Mouse (Mus musculus) monocyte, adult 2 months (primary cell): Measurements from ENCODE around the gene Mdfi.

Experiments
- DNase-seq, 2 experiments: peaks; one replicate each; pipeline ENCODE4 v3.0.0; 2022; ENCODE audit warnings: low spot score in 2 of 2, low read depth in 1 of 2

Gene Mdfi

DNA sequence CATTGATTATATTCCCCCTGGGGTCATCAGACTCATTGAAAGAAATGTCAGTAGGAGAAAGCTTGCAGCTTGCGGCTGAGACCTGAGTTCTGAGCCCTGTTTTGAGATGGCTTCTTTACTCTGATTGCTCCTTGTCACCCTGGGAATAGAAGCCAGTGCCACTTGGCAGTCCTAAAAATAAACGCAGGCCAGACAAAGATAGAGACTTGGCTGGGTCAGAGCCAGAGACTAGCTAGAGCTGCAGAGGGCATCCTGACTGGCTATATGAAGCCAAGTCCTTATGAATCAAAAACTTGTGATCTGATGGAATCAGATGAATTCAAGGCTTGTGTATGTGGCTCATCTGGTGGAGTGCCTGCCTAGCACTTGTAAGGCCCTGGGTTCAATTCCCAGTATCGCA, 15.5 kb upstream of the Mdfi start:
- no peak for DNase-seq

DNA sequence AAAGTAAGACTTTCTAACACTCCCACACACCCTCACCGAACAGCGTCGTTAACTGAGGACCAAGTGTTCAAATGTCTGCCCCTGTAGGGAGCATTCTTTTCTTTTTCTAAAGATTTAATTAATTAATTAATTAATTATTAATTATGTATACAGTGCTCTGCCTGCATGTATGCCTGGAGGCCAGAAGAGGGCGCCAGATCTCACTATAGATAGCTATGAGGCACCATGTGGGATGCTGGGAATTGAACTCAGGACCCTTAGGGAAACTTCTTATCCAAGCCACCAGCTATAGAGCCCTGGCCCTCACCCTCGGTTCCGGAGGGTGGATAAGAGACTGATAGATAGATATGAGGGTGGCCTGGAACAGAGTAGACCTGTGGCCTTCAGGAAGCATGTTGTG, 13.5 kb upstream of the Mdfi start:
- no peak for DNase-seq

DNA sequence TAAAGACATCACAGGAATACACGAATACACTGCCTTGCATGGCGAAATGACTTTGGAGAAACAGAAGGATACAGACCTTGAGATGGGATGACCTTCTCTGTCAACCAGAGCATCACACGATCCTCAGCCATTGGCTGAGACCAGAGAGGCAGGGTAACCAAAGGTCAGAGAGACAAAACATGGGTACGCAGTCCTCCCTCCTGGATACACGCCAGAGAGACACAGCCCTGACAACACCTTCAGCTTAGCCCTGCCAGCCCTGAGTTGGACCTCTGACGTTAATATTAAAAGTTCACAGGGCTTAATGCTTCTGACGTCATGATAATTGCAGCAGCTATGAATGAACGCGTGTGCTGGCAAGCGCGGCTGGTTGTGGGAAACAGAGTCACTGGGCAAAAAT, 11.1 kb upstream of the Mdfi start:
- no peak for DNase-seq

DNA sequence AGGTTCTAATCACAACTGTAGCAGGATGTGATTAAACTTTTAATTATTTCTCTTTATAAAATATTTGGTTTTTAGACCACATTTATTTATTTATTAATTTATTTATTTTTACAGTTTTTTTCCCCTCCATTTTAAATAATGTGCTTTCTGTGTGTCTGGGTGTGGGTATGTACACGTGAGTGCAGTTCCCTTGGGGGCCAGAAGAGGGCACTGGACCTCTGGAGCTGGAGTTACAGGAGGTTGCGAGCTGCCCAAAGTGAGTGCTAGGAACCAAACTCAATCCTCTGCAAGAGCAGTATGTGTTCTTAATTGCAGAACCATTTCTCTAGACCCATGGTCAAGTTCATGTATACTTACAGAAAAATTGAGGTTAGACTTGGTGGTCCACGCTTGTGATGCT, 9.0 kb upstream of the Mdfi start:
- no peak for DNase-seq

DNA sequence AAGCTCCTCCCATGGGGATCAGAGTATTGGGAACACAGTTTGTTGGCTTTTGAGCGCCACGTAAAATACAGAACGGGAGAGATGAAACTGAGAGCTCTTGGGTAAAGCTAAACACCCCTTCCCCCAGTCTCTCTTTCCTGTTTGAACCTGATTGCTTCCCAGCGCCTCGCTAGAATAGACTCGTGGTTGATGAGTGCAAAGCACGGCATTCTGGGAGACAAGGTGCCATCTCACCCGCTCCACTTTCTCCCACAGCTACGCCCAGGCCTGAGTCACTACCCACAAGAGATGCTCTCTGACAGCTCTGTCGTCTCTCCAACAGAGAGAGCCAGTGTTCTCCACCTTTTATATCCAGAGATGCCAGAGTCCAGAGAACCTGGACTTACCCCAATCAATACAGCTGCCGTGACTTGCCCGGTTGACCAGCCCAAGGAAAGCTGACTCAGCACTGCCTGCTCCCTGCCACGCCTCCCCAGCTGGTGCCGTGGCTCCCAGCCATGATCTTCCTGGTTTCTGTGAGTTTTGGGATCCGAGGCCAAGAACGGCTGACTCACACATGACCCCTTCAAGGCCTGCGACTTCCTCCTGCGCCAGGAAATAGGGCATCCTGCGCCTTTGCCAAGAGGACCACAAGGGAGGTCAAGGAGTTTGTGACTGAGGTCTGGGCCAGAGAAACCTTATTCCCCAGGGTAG, 7.6 kb upstream of the Mdfi start:
- DNase-seq = peak in 1 of 2 experiments; percentile 14

DNA sequence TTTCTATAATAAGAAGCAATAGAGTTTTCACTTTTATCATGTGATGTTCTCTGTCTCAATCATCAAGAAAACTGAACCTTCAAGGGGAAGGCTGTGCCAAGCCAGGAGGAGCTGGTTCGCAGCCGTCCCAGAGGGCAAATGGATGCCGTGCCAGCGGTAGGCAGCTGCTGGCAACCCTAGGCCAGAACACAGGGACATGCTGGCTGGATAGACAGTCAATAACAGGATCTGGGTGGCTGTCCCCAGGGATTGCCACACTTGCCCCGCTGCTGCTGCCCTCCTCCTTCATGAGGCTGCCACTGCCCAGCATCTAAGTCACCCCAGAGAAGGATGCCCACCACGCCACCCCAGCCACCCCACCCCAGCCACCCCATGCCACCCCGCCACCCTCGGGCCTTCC, 7.0 kb upstream of the Mdfi start:
- no peak for DNase-seq

DNA sequence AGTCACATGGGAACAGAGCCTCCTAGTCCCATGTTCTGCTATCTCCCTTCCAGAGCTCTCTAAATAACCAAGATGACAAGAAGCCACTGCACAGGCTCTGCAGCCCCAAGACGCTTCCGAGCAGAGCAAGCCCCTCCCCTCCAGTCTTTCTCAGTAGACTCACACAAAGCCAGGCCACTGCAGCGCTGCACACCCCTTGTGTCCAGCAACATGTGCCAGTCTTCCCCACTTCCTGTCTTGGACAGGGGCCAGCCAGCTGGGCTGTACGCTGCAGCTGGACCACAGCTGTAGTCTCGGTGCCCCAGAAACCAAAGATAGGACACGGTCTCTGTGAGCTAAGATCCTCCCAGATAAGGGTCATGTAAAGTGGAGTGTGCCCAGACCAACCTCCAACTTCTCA, 3.3 kb upstream of the Mdfi start:
- DNase-seq = no peak

DNA sequence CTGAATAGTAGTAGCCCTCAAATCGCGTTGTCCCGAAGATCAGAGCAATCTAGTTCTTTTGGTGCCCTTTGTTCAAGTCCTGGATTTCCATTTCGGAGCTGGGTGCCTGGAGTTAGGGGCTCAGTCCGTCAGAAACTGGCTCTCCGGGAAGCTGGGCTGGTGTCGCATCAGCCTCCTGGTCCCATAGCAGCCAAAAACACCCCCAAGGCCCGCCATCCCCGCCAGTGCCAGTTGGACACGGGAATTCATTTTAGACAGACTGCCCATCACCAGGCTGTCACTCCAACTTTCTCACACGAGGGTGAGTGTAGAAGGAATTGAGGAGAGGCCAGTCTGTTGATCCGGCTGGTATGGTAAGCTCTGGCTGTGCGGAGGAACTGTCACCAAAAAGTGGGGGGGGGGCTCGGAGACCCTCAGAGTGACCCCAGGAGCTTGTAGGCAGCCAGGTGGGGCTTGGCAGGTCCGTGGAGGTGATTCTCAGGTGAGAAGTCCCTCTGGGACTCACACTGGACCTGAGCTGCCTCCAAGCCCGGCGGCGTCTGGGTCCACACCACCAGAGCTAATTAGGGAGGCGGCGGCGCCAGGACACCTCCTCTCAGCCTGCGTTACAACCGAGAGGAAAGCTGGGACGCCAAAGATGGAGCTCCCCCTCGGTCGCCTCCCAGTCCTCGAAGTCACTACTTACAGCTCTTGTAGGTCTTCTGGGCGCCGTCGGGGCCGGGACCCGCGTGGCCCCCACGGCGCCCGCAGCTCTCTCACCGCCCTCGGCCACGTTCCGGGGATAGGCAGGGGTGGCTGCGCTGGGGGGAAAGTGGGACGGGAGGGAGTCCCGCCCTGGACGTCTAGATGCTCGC, 636 bp downstream of the Mdfi start:
- DNase-seq = no peak

DNA sequence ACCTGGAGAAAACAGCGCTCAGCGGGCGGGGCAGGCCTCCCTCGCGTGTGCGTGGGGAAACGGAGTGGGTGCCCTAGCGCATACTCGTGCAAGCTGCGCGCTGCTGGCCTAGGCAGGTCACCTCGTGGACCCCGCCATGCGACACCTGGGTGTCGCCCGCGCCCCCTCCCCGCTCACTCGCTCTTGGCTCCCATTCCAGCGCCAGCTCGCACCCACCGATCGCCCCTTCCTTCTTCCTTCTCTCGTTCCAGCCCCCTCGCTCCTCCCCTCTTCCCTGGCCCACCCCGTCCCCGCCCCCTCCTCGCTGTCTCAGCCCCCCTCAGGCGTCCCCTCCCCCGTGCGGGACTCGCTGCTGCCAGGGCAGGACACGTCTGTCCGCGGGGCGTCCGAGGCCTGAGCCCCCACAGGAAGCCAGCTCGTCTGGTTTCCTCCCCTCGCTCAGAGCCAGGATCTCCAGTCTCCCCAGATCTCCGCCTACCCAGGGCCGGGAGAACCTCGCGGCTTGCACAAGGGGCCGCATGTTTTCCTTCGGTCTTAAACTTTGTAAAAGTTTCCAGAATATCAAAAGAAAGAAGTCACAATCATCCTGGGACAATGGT, 1.4 kb downstream of the Mdfi start:
- no peak for DNase-seq

DNA sequence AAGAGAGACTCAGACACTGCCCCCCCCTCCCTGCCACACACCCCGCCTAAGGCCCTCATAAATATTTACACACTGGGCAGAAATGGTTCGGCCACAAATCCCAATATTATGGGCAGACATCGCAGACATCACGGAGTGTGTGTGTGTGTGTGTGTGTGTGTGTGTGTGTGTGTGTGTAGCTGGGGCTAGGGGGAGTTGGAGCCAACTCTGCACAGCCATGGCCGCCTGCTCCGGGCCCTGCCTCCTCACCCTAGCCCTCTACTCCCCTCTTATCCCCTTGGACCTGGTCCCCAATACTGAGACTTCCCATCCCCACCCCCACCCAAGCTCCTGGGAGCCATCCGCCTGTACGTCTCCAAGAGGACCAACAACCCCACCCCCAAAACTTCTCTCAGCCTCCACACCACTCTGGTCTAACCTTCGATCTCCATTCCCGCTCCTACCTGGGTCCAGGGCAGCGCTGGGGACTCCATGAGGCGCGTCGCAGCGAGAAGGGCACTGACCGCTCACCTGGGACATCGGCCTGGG, 1.9 kb downstream of the Mdfi start:
- no peak for DNase-seq

DNA sequence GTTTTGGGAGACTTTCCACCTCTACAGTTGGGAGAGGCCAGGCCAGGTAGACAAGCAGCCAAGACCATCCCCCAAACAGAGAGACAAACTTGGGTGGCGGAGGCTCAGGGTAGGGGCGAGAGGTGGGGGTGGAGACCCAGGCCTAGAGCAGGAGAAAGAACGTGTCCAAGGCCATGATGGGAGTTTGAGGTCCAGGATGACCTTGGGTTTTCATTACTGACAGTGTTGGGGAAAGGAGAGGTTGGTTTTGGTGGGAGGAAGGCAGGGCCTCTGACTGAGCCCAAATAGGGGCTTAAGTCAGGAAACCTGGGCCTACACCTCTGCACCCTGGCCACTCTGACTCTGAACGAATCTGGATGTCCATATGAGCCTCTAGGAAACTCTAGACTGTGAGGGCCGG, 2.7 kb downstream of the Mdfi start:
- no peak for DNase-seq

DNA sequence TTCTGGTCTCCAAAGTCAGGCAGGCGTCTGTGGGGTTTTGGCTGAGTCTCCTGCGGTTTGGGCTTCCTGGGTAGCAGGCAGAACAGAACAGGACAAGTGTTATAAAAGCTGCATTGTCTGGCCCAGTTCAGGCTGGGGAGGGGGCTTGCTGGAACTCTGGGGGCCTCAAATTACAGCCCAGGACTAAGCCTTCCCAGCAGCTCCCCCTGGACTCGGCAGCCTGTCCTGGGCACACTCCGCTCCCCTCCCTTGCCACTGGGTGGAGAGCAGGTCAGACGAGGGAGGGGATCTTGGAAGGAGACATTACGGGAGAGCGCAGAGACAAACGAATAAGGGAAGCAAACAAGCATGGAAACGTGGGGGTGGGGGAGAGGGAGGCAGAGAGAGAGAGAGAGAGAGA, 3.3 kb downstream of the Mdfi start:
- no peak for DNase-seq

DNA sequence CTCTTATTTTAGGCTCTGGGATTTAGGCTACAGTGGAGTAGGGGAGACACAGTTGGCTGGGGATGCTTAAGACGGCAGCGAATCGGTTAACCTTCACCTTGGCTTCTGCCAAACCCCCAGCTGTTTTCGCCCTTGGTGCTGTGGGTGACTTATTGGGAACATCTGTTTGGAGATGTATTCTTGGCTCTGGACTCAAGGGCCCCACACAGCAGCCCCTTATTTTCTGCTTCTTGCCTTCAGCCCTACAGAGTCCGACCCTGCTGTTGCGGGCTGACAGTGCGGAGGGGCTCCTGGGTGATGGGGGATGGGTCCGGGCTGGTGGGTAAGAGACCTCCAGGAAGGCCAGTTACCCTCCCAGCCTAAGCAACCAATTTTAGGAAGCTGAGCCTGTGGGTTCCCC, 13.2 kb downstream of the Mdfi start:
- no peak for DNase-seq

DNA sequence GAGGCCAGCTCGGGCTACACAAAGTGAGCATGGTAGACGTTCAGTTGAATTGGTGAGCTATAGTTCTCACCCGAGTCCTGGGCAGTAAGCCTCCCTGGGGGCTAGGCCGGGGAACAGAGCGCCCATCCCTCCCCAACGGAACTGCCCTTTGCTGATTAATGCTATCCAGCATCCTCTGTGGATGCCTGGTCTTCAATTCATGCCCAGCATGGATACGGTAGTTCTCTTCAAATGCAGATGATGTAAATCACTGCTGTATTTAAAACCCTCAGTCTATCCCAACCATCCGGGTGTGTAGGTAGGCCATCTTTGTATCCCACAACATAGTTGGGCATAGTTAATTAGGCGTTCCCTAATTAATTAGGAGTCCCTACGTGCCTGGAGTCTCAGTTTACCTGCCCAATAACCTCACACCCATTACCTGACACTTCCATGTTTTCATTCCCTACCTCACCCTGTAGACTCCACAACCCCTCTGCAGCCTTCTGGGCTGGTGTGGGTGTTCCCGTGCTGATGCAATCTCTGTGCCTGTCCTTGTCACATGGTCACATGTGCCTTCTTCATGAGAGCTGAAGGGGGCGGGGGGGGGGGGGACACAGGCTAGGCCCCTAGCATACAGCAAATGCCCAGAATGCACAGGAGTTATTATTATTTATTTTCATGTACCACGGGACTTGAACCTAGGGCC, 16.3 kb downstream of the Mdfi start:
- no peak for DNase-seq

DNA sequence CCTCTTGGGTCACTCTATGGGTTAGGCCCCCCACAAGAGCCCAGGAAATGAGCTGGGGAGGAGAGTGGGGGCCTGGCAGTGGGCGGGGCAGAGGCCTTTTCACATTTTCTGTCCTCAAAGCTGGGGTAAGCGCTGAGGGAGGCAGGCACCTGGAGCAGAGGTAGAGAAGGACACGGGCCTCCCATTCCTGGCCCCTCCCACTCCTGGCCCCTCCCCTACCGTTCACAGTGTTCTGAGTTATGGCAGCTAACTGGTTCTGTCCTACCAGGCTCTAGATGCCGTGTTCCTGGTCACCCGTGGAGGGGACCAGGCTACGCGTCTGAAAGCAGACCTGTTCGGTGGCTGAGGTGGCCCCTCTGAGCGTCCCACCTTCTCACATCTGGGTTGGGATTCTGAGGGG, 19.0 kb downstream of the Mdfi start:
- no peak for DNase-seq

DNA sequence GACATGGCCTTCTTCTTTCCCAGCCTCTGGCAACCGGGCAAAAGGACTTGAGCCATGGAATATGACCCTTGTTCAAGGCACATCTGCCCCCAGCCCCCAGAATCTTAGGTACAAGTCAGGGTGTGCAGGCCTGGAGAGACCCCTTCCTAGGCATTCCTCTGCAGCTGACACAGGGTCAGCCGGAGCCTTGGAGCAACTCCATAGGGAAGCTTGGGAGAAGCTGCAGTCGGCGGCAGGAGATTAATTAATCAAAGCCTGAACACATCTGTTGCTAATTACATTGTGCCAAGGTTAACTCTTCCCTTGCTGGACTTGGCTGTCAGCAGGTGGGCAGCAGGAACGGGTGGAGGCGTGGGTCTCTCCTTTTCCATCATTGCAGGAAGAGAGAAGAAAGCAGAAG, 20.0 kb downstream of the Mdfi start:
- no peak for DNase-seq

DNA sequence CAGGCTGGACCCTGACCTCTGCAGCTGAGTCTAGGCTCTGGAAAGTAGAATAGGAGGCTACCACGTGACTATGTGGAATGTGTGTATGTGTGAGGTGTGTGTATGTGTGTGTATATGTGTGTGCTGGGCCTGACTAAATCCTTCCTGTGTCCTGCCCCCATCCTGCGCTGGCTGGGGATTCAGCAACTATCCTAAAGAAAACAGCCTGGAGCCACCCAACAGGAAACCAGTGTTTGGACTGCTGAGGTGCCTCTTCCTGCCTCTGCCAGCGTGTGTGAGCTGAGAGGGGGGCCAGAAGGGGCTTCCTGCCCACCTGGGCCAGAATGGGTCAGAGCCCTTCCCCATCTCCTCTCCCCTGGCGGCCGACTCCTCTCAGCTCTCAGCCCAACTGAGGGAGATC, 20.9 kb downstream of the Mdfi start:
- no peak for DNase-seq

DNA sequence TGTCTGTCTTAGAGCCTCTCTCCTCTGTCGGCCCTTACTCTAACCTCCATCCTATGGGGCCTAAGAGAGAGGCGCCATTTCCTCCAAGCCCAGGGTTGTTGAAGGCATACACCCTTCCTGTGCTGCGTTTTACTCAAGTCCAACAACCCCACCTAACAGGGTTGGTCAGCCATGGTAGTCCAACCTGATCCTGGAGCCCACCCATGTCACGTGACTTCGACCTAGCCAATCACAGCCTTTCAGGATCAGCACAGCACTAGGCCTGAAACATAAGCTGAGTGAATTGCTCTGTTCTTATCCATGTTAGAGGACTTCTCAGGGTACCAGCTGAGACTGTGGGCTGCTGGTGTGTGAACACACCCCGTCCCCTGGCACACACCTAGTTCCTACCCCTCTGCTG, 22.3 kb downstream of the Mdfi start:
- DNase-seq = no peak

DNA sequence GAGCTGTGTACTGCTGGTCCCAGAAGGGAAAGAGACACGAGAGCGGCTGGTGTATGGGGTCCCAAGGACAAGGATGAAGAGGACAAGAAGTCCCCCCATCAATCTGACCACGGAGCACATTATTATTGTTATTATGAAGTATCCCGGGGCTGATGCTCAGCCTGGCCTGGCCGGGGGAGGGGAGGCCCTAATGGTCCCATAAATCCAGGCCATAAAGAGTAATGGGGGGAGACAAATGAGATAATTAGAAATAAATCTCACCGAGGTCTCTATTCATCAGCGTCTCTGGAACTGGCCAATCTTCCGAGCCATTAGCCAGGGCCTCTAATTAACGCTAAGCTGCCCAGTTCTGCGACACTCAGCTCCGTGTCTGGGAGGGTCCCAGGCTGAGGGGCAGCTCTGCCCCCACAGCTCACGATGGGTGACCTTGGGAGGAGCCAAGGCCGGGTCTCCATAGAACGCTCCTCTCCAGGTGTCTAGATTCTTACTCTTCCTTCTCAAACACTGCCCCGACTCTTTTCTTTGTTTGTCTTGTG, 23.2 kb downstream of the Mdfi start:
- DNase-seq = no peak

DNA sequence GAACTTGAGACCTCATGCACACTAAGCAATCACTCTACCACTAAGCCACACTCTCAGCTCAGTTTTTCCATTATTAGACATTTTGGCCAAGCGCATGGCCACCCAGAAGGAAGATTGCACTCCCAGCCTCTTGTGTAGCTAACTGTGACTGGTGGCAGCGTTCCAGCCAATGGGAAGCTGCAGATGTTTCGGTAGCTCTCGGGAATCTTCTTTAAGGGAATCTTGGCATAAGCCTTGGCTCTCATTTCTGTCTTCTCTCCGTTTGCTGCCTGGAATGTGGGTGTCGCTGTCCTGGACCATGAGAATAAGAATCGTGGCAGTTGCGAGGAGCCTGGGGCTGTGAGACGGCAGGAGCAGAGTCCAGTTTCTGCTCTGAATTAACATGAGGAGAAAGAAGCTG, 28.3 kb downstream of the Mdfi start:
- DNase-seq = no peak

DNA sequence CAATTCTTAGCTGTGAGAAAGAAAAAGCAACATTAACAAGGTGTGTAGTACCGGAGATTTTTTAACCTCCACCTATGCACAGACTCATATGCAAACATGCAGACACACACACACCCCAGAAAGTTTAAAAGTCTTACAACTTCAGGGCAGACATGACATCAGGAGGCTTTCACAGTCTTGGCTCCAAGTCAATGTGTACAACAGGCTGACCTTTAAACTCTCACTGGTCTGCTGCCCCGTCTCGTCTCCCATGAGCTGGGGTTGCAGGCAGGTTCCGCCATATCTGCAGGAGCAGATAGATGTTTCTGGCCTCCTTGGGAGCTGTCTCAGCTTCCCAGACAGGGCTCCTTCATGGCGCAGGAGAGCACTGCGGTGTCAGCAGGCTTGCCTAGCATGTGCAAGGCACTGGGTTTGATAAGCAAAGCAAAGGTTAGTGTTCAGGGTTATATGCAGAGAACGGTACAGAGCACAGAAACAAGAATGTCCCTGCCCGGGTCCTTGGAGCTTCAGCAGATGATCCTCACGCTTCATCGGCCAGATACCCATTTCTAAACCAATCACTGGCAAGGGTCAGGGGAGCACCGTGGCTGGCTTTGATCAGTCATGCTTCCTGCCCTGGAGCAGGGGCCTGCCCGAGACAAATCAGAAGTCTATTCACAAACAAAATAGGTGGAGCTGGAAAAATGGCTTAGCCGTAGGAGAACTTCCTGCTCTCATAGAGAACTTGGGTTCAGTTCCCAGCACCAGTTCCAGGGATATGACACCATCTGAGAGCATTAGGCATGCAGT, 29.2 kb downstream of the Mdfi start:
- DNase-seq = no peak
